Mouse (Mus musculus) embryonic facial prominence, embryonic 10.5 days (tissue): ENCODE results near the gene Sema3g. TPM values are rescaled to one million over a fixed set of nuclear protein-coding genes. Genes with fewer than 3 reads are reported as not detected.
A peak's percentile ranks its signal among the peaks of the same experiment; 100 is the strongest.

Experiments
- DNase-seq: peaks from one replicate; pipeline ENCODE4 v3.0.0-alpha.2; 2017; ENCODE audit warnings: low spot score
- H3K27ac ChIP-seq: fragments of 300-500 bp; sonication (generic); replicated peaks from 2 replicates; pipeline ENCODE4 v1.5.1; 2016; ENCODE audit warnings: mild to moderate bottlenecking
- H3K27me3 ChIP-seq: fragments of 300-500 bp; sonication (generic); replicated peaks from 2 replicates; pipeline ENCODE4 v1.6.1; 2016; ENCODE audit warnings: low read depth, mild to moderate bottlenecking; ENCODE audit not compliant: poor library complexity, severe bottlenecking
- H3K36me3 ChIP-seq: fragments of 300-500 bp; sonication (generic); replicated peaks from 2 replicates; pipeline ENCODE4 v1.6.1; 2016; ENCODE audit warnings: mild to moderate bottlenecking, moderate library complexity
- H3K4me1 ChIP-seq: fragments of 300-500 bp; sonication (generic); 2 replicates; pipeline ENCODE4 v1.6.1; 2016
- H3K4me3 ChIP-seq: fragments of 300-500 bp; sonication (generic); 2 replicates; pipeline ENCODE4 v1.5.1; 2016; ENCODE audit warnings: mild to moderate bottlenecking, moderate library complexity
- H3K9me3 ChIP-seq: fragments of 300-500 bp; sonication (generic); 2 replicates; pipeline ENCODE4 v1.6.1; 2016; ENCODE audit warnings: mild to moderate bottlenecking
- WGBS: fragments of 180-500 bp; shearing (Covaris S2); methylation state at CpG from one replicate; pipeline ENCODE4 v1.1.7; 2016; 5-methylcytosine and 5-hydroxymethylcytosine counted together
- polyA plus RNA-seq: library from polyadenylated mRNA; unstranded; fragments of >200 nt; fragmentation: Nextera tagmentation; extraction: Ambion mirVana; gene quantifications from 2 replicates; pipeline ENCODE4 v1.2.1, GENCODE M21; 2016

Sema3g gene
- polyA plus RNA-seq, 1 experiment from 2014 or later, result 0.76 TPM

DNA sequence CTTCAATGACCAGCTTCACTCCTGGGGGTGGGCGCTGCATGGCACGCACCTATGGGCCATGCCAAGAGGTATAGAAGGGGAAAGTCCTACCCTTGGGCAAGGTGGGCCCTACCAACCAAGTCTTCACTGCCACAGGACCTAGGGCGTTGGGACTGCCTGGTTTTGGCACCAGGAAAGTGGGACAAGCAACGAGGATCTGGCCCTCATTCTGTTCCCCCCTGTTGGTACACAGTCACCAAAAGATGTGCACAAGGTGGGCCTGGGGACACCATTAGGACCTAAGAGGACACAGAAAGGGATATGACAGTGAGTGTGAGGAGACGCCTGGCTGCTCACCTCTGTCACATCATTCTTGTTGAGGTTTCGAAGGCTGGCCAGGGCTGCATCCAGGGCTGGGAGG is 53.5 kb downstream of the Sema3g start:
- no peaks in the 10 kb centered on the region for H3K9me3 ChIP-seq
- peaks cover 29% of the 10 kb centered on the region for H3K4me1 ChIP-seq
- H3K27me3 ChIP-seq, result 0 out of 2 replicates have a peak, but pooled peaks cover 7% of the 10 kb centered on the region
- no peak overlapping the region for H3K4me3 ChIP-seq
- no peaks in the 10 kb centered on the region for H3K36me3 ChIP-seq
- no peak overlapping the region for H3K27ac ChIP-seq
- no peak for DNase-seq
- whole genome bisulfite sequencing, result 91% methylated on average over 6 of the region's 6 CpGs

- DNase-seq, result peak; percentile 85
- no peaks in the 10 kb centered on the region for H3K9me3 ChIP-seq
- H3K27me3 ChIP-seq, result 0 out of 2 replicates have a peak, but pooled peaks cover 7% of the 10 kb centered on the region
- H3K27ac ChIP-seq, result no peak overlapping the region
- H3K4me3 ChIP-seq, result no peak overlapping the region
- WGBS, result 24% methylated on average over 7 of the region's 7 CpGs
- H3K4me1 ChIP-seq, result peaks cover 29% of the 10 kb centered on the region
- H3K36me3 ChIP-seq, result no peaks in the 10 kb centered on the region
Measured at GRCm38 (mm10) chr14:31272164-31272563, 54.5 kb downstream of the Sema3g start.

Other genes starting within 250 kb of the Sema3g start
- 37.0 and 40.2 TPM in 2 replicates for gene Glt8d1, start 216.5 kb upstream of the Sema3g start, polyA plus RNA-seq
- 255 and 262 TPM in 2 replicates for gene Spcs1, start 216.2 kb upstream of the Sema3g start, polyA plus RNA-seq
- gene Pbrm1, start 198.7 kb upstream of the Sema3g start, polyA plus RNA-seq, result 153 and 163 TPM in 2 replicates
- gene Gnl3, start 198.7 kb upstream of the Sema3g start, polyA plus RNA-seq, result 149 and 151 TPM in 2 replicates
- 62.3 and 63.3 TPM in 2 replicates for gene Smim4, start 88.9 kb upstream of the Sema3g start, polyA plus RNA-seq
- 589 and 605 TPM in 2 replicates for gene Nt5dc2, start 86.8 kb upstream of the Sema3g start, polyA plus RNA-seq
- gene Stab1, start 49.2 kb upstream of the Sema3g start, polyA plus RNA-seq, result 21.0 and 22.3 TPM in 2 replicates
- gene Tnnc1, start 9.5 kb upstream of the Sema3g start, polyA plus RNA-seq, result 3.0 and 6.2 TPM in 2 replicates
- gene Nisch, start 914 bp upstream of the Sema3g start, polyA plus RNA-seq, result 476 and 493 TPM in 2 replicates
- gene Phf7, start 33.5 kb downstream of the Sema3g start, polyA plus RNA-seq, result 12.0 and 12.8 TPM in 2 replicates
- gene Bap1, start 33.6 kb downstream of the Sema3g start, polyA plus RNA-seq, result 139 and 144 TPM in 2 replicates
- 4.7 and 5.0 TPM in 2 replicates for gene Dnah1, start 106.0 kb downstream of the Sema3g start, polyA plus RNA-seq
- 28.3 TPM in 2 replicates for gene Capn7, start 118.8 kb downstream of the Sema3g start, polyA plus RNA-seq
- 26.3 and 30.2 TPM in 2 replicates for gene Sh3bp5, start 218.2 kb downstream of the Sema3g start, polyA plus RNA-seq